Mouse (Mus musculus) hindbrain, embryonic 10.5 days (tissue): Measurements from ENCODE around the gene Tedc1. TPM values are rescaled to one million over a fixed set of nuclear protein-coding genes. Genes with fewer than 3 reads are reported as not detected.
"Not testable (repeated sequence)": the region's sequence is repeated elsewhere in the genome, so short reads cannot be mapped to it uniquely, and the experiment has no call there.

Experiments used
- DNase-seq: peaks from one replicate; pipeline ENCODE4 v3.0.0-alpha.2; 2017; ENCODE audit warnings: low spot score
- H3K27ac ChIP-seq: fragments of 300-500 bp; sonication (generic); 2 replicates; pipeline ENCODE4 v1.5.1; 2016; ENCODE audit warnings: mild to moderate bottlenecking, moderate library complexity
- H3K27me3 ChIP-seq: fragments of 300-500 bp; sonication (generic); 2 replicates; pipeline ENCODE4 v1.6.1; 2016; ENCODE audit warnings: mild to moderate bottlenecking; ENCODE audit not compliant: poor library complexity, insufficient read depth, severe bottlenecking
- H3K36me3 ChIP-seq: fragments of 300-500 bp; sonication (generic); 2 replicates; pipeline ENCODE4 v1.6.1; 2016; ENCODE audit warnings: mild to moderate bottlenecking, moderate library complexity
- H3K4me1 ChIP-seq: fragments of 300-500 bp; sonication (generic); replicated peaks from 2 replicates; pipeline ENCODE4 v1.6.1; 2016; ENCODE audit warnings: mild to moderate bottlenecking
- H3K4me3 ChIP-seq: fragments of 300-500 bp; sonication (generic); 2 replicates; pipeline ENCODE4 v1.5.1; 2016; ENCODE audit warnings: mild to moderate bottlenecking, moderate library complexity
- H3K9me3 ChIP-seq: fragments of 300-500 bp; sonication (generic); 2 replicates; pipeline ENCODE4 v1.6.1; 2016; ENCODE audit warnings: mild to moderate bottlenecking, moderate library complexity
- WGBS: fragments of 180-500 bp; shearing (Covaris S2); methylation state at CpG from one replicate; pipeline ENCODE4 v1.1.7; 2016; 5-methylcytosine and 5-hydroxymethylcytosine counted together
- polyA plus RNA-seq: library from polyadenylated mRNA; unstranded; fragments of >200 nt; fragmentation: Nextera tagmentation; extraction: Ambion mirVana; gene quantifications from 2 replicates; pipeline ENCODE4 v1.2.1, GENCODE M21; 2016

The Tedc1 gene
- polyA plus RNA-seq, 1 experiment from 2014 or later, result 59.5 TPM

DNA sequence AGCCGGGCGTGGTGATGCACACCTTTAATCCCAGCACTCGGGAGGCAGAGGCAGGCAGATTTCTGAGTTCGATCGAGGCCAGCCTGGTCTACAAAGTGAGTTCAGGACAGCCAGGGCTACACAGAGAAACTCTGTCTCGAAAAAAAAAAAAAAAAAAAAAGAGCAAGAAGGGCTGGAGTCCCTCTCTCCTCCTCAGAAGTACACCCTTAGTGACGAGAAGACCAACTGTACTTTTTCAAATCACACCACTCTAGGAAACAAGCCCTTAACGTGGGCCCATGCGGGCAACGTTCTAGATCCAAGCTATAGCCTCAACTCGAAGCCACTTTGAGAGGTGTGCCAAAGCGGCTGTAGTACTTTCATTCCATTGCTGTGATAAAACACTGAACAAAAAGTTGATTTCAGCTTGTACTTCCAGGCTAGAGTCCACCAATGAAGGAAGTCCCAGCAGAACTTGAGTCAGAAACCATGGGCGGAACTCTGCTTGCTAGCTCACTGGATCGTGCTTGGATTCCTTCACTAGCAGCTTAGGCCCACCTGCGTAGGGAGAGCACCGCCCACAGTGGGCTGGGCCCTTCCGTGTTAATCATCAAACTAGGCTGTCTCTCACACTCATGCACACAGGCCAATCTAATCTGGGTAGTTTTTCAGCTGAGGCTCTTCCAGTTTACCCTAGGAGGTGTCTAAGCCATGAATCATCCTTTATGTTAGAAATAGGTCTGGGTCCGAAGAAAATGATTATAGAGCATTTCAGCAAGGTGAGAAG is 20.9 kb downstream of the Tedc1 start:
- no peak overlapping the region for H3K27ac ChIP-seq
- H3K27me3 ChIP-seq, result no peaks in the 10 kb centered on the region
- H3K36me3 ChIP-seq, result no peaks in the 10 kb centered on the region
- no peak overlapping the region for H3K4me3 ChIP-seq
- no peak for DNase-seq
- no peaks in the 10 kb centered on the region for H3K4me1 ChIP-seq
- WGBS, result 89% methylated on average over 18 of the region's 18 CpGs
- no peaks in the 10 kb centered on the region for H3K9me3 ChIP-seq

DNA sequence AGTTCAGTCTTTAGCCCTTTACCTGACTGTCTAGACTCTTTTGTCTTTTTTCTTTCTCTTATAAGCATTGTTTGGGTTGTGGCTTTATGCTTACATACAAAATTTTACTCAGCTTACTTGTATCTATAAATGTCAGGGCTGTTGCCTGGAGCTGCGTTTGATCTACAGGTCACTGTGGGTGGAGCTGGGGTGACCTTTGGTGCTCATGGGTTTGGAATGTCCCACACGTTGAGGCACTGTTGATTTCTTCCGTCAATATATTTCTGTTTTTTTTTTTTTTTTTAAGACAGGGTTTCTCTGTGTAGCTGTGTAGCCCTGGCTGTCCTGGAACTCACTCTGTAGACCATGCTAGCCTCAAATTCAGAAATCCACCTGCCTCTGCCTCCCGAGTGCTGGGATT is 24.8 kb downstream of the Tedc1 start:
- Histone ChIP-seq H3K9me3 (no peaks in the 10 kb centered on the region), H3K27ac (no peak overlapping the region), H3K27me3 (peaks cover 12% of the 10 kb centered on the region), H3K4me3 (no peak overlapping the region), H3K36me3 (no peaks in the 10 kb centered on the region), H3K4me1 (peaks cover 12% of the 10 kb centered on the region)
- DNase-seq, result no peak
- WGBS, result 65% methylated on average over 4 of the region's 4 CpGs

DNA sequence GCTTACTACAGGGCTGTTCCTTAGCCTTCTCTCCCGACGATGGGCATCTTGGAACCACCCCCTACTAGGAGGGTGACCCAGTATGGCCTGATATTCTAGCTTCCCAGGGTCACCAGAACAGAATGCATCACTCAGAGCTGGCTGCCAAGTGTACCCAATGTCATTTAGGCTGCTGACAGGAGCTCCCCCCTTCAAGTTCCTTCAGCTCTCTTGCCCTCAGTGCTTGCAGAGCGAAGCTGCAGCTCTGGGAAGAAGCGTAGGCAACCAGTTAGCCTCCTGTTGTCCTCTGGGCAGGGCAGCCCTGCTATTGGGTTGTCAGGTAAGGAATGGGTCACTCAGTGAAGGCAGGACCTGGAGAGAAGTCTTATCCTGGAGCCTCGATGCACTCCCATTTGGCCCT is 28.7 kb downstream of the Tedc1 start:
- no peaks in the 10 kb centered on the region; the same call in 1 of the 2 replicates for H3K9me3 ChIP-seq
- no peak overlapping the region for H3K27ac ChIP-seq
- peaks cover 34% of the 10 kb centered on the region for H3K4me1 ChIP-seq
- peak overlapping the region; percentile 77; the same call in 1 of the 2 replicates for H3K4me3 ChIP-seq
- H3K36me3 ChIP-seq, result peaks cover 18% of the 10 kb centered on the region
- WGBS, result 60% methylated on average over 5 of the region's 5 CpGs
- H3K27me3 ChIP-seq, result peaks cover 39% of the 10 kb centered on the region
- no peak for DNase-seq

GRCm38 (mm10) chr12:113185442-113186291 is 29.4 kb downstream of the Tedc1 start, which contains the start of gene Tmem121:
Gene Tmem121, plus strand, starts transcription at chr12:113185930.
- peak within 1 kb of the TSS; percentile 84 for H3K27ac ChIP-seq
- peak within 1 kb of the TSS; percentile 77 for H3K4me3 ChIP-seq
- peaks cover 34% of the 10 kb centered on the region for H3K4me1 ChIP-seq
- 1% methylated on average over 63 of the region's 63 CpGs for WGBS
- H3K27me3 ChIP-seq, result peaks cover 39% of the 10 kb centered on the region
- peaks cover 25% of the 10 kb centered on the region for H3K36me3 ChIP-seq
- DNase-seq, result peak; percentile 72
- H3K9me3 ChIP-seq, result no peaks in the 10 kb centered on the region; the same call in 1 of the 2 replicates

DNA sequence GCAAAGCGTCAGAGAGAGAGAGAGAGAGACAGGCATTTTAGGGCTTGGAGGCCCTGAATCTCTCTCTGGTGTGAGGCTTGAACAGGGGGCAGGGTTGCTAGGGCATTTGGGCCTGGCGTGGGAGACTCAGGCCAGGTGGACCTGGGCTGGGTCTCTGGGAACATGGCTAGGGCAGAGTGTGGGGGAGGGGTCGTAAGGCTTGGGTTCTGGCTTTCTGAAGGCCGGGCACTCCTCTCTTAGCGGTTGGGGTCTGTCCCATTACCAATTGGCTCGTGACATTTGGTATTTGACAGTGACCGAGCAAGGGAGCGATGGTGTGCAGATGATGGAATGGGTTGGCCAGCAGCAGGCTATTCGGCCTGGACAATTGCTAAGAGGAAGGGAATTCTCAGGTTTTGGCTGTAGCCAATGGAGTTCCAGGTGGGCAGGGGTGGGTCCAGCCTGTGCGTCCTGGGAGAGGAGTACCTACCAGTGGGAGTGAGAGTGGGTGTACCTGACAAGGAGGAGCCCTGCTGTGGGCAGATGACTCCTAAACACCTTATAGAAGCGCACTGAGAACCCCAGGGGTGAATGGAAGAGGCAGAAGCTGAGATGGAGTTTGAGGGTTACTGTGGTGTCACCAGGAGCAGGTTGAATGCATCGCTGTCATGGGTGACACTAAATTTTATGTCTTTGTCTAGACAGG is 30.2 kb downstream of the Tedc1 start:
- peaks cover 31% of the 10 kb centered on the region for H3K36me3 ChIP-seq
- no peak for DNase-seq
- peak overlapping the region; percentile 77 for H3K4me3 ChIP-seq
- peak overlapping the region; percentile 84 for H3K27ac ChIP-seq
- H3K9me3 ChIP-seq, result no peaks in the 10 kb centered on the region; the same call in 1 of the 2 replicates
- peaks cover 39% of the 10 kb centered on the region for H3K27me3 ChIP-seq
- peaks cover 34% of the 10 kb centered on the region for H3K4me1 ChIP-seq
- 40% methylated on average over 12 of the region's 12 CpGs for WGBS

GRCm38 (mm10) chr12:113187011-113187375 is 30.8 kb downstream of the Tedc1 start:
- Histone ChIP-seq H3K4me1 (peaks cover 34% of the 10 kb centered on the region), H3K4me3 (peak overlapping the region; percentile 77), H3K36me3 (peaks cover 31% of the 10 kb centered on the region), H3K27ac (peak overlapping the region; percentile 71), H3K9me3 (no peaks in the 10 kb centered on the region; the same call in 1 of the 2 replicates), H3K27me3 (peaks cover 39% of the 10 kb centered on the region)
- WGBS, result 50% methylated on average over 4 of the region's 4 CpGs
- no peak for DNase-seq

GRCm38 (mm10) chr12:113187584-113188295 is 31.5 kb downstream of the Tedc1 start:
- 3% methylated on average over 56 of the region's 56 CpGs for WGBS
- H3K4me1 ChIP-seq, result peaks cover 34% of the 10 kb centered on the region
- H3K36me3 ChIP-seq, result peaks cover 31% of the 10 kb centered on the region
- H3K4me3 ChIP-seq, result peak overlapping the region; percentile 77
- peak; percentile 90 for DNase-seq
- no peaks in the 10 kb centered on the region; the same call in 1 of the 2 replicates for H3K9me3 ChIP-seq
- peak overlapping the region; percentile 71 for H3K27ac ChIP-seq
- peaks cover 39% of the 10 kb centered on the region for H3K27me3 ChIP-seq

GRCm38 (mm10) chr12:113188349-113189055 is 32.3 kb downstream of the Tedc1 start:
- Histone ChIP-seq H3K36me3 (peaks cover 31% of the 10 kb centered on the region), H3K27ac (no peak overlapping the region), H3K4me1 (peaks cover 34% of the 10 kb centered on the region), H3K27me3 (peaks cover 39% of the 10 kb centered on the region), H3K9me3 (no peaks in the 10 kb centered on the region; the same call in 1 of the 2 replicates), H3K4me3 (peak overlapping the region; percentile 77)
- no peak for DNase-seq
- WGBS, result 89% methylated on average over 51 of the region's 51 CpGs

DNA sequence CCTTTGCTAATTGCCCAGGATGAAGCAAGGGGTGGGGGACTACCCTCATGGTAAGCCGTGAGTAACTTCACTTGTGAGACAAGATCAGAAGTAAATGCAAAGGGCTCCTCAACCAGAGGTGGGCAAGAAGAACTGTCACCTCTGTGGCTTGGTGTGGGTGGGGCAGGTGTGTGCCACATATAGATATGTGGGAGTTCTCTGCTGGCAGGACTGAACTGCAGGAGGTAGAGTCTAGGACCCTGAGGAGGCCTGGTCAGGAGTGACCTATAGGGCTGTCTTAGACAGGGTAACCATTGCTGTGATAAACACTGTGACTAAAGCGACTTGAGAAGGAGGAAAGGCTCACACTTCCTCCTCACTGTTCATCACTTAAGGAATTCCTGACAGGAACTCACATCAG is 37.2 kb downstream of the Tedc1 start:
- Histone ChIP-seq H3K27ac (no peak overlapping the region), H3K27me3 (peaks cover 2% of the 10 kb centered on the region), H3K9me3 (peaks cover 9% of the 10 kb centered on the region), H3K4me3 (no peak overlapping the region), H3K36me3 (peaks cover 28% of the 10 kb centered on the region), H3K4me1 (no peaks in the 10 kb centered on the region)
- 73% methylated on average over 2 of the region's 2 CpGs for WGBS
- DNase-seq, result no peak

- H3K27me3 ChIP-seq, DNase-seq: not testable (repeated sequence)
- 92% methylated on average over 3 of the region's 6 CpGs for WGBS
Observed at GRCm38 (mm10) chr12:113199132-113199531, 42.9 kb downstream of the Tedc1 start.

DNA sequence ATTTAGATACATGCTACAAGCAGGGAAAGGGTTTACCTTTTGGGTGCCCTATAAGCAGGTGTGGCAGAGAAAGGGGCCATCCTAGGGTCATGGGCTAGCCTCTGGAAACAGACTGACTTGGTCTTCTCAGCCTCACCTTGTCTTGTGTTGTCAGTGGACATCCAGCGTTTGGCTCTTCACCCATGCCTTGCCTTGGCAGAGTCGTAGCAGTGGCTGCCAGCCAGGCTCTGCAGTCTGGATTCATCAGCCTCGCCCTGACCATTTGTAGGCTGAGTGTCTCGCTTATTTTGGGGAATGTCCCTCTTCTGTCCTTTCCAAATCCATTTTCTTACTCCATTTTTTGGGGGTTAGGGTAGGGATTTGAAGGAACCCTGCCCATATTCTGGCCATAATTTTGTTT is 45.1 kb downstream of the Tedc1 start:
- no peak for DNase-seq
- no peaks in the 10 kb centered on the region for H3K27me3 ChIP-seq
- H3K9me3 ChIP-seq, result peaks cover 5% of the 10 kb centered on the region; the same call in 1 of the 2 replicates
- no peak overlapping the region for H3K27ac ChIP-seq
- no peak overlapping the region for H3K4me3 ChIP-seq
- WGBS, result 93% methylated on average over 4 of the region's 4 CpGs
- no peaks in the 10 kb centered on the region for H3K4me1 ChIP-seq
- no peaks in the 10 kb centered on the region for H3K36me3 ChIP-seq

More at GRCm38 (mm10) chr12:113199132-113199531, 42.9 kb downstream of the Tedc1 start:
- peaks cover 14% of the 10 kb centered on the region for H3K9me3 ChIP-seq
- not testable (repeated sequence) for H3K27ac ChIP-seq, H3K4me3 ChIP-seq, H3K36me3 ChIP-seq, H3K4me1 ChIP-seq
